Mouse (Mus musculus) liver, embryonic 13.5 days (tissue): ENCODE results near the gene Alyref2. TPM values are rescaled to one million over a fixed set of nuclear protein-coding genes. Genes with fewer than 3 reads are reported as not detected.

Source experiments
- ATAC-seq: fragments of 200-750 bp; cut with Nextera tagmentation; 2 replicates; pipeline ENCODE4 v1.8.0; 2017; ENCODE audit warnings: low read depth, mild to moderate bottlenecking, moderate number of reproducible peaks, moderate library complexity
- DNase-seq: peaks from one replicate; pipeline ENCODE4 v3.0.0; 2022
- H3K27ac ChIP-seq: fragments of 300-500 bp; sonication (generic); 2 replicates; pipeline ENCODE4 v1.5.1; 2015; ENCODE audit warnings: moderate library complexity, mild to moderate bottlenecking, inconsistent platforms
- H3K27me3 ChIP-seq: fragments of 300-500 bp; sonication (generic); 2 replicates; pipeline ENCODE4 v1.6.1; 2015; ENCODE audit warnings: mild to moderate bottlenecking, inconsistent platforms
- H3K36me3 ChIP-seq: fragments of 300-500 bp; sonication (generic); 2 replicates; pipeline ENCODE4 v1.6.1; 2015; ENCODE audit warnings: mild to moderate bottlenecking, inconsistent platforms
- H3K4me1 ChIP-seq: fragments of 300-500 bp; sonication (generic); replicated peaks from 2 replicates; pipeline ENCODE4 v1.6.1; 2015; ENCODE audit warnings: inconsistent platforms
- H3K4me2 ChIP-seq: fragments of 300-500 bp; sonication (generic); 2 replicates; pipeline ENCODE4 v1.6.1; 2015; ENCODE audit warnings: inconsistent platforms, mild to moderate bottlenecking, moderate library complexity
- H3K4me3 ChIP-seq: fragments of 300-500 bp; sonication (generic); replicated peaks from 2 replicates; pipeline ENCODE4 v1.5.1; 2015; ENCODE audit warnings: mild to moderate bottlenecking, inconsistent platforms
- H3K9ac ChIP-seq: fragments of 300-500 bp; sonication (generic); 2 replicates; pipeline ENCODE4 v1.6.1; 2015; ENCODE audit warnings: mild to moderate bottlenecking, inconsistent platforms
- H3K9me3 ChIP-seq: fragments of 300-500 bp; sonication (generic); replicated peaks from 2 replicates; pipeline ENCODE4 v1.6.1; 2016; ENCODE audit warnings: inconsistent platforms
- WGBS: fragments of 180-500 bp; shearing (Covaris S2); methylation state at CpG from one replicate; pipeline ENCODE4 v1.1.7; 2015; ENCODE audit not compliant: insufficient replicate concordance; 5-methylcytosine and 5-hydroxymethylcytosine counted together
- polyA plus RNA-seq: library from polyadenylated mRNA; unstranded; fragments of >200 nt; fragmentation: Nextera tagmentation; extraction: Ambion mirVana; gene quantifications from 2 replicates; pipeline ENCODE4 v1.2.1, GENCODE M21; 2015

Gene Alyref2
- polyA plus RNA-seq, 1 experiment from 2014 or later = 3.5 TPM

GRCm38 (mm10) chr1:171535194-171535593 lies 31.9 kb downstream of the Alyref2 start, which contains the start of gene Itln1:
Gene Itln1 (minus strand): TSS chr1:171535294.
- Histone ChIP-seq H3K27ac (no peak within 1 kb of the TSS), H3K27me3 (no peaks in the 10 kb centered on the region), H3K9me3 (peaks cover 4% of the 10 kb centered on the region; the same call in 1 of the 2 replicates), H3K36me3 (no peaks in the 10 kb centered on the region), H3K4me1 (no peaks in the 10 kb centered on the region), H3K4me2 (no peak within 1 kb of the TSS), H3K9ac (no peak within 1 kb of the TSS), H3K4me3 (no peak within 1 kb of the TSS)
- WGBS = 78% methylated on average over 1 of the region's 1 CpGs
- ATAC-seq (no peak), DNase-seq (no peak)

- H3K9me3 ChIP-seq = peaks cover 4% of the 10 kb centered on the region; the same call in 1 of the 2 replicates
- ATAC-seq (no peak), DNase-seq (no peak)
- 49% methylated on average over 1 of the region's 1 CpGs for WGBS
- H3K27ac ChIP-seq = no peak overlapping the region
- H3K4me2 ChIP-seq = no peak overlapping the region
- H3K9ac ChIP-seq = no peak overlapping the region
- no peaks in the 10 kb centered on the region for H3K27me3 ChIP-seq
- no peaks in the 10 kb centered on the region for H3K4me1 ChIP-seq
- H3K36me3 ChIP-seq = no peaks in the 10 kb centered on the region
- H3K4me3 ChIP-seq = no peak overlapping the region
Measured at GRCm38 (mm10) chr1:171540694-171541093, 37.4 kb downstream of the Alyref2 start.

DNA sequence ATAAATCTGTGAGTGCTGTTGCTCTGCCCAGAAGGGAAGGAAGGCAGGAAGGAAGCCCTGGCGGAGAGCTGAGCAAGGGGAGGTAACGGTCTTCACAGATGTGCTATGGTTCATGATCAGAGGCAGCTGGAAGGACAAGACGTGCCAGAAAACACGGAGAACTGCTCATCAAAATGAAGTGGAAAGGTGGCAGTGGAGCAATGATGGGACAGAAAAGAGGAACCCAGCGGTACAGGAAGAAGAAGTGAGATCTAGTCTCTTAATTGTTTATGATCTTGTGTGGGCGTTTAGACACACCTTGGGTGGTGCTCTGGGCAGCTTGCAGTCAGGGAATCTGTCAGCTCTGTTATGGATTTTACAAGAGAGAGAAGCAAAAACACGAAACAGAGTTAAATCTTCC lies 48.0 kb downstream of the Alyref2 start:
- 32% methylated on average over 7 of the region's 7 CpGs for WGBS
- ATAC-seq = no peak
- no peak overlapping the region for H3K27ac ChIP-seq

DNA sequence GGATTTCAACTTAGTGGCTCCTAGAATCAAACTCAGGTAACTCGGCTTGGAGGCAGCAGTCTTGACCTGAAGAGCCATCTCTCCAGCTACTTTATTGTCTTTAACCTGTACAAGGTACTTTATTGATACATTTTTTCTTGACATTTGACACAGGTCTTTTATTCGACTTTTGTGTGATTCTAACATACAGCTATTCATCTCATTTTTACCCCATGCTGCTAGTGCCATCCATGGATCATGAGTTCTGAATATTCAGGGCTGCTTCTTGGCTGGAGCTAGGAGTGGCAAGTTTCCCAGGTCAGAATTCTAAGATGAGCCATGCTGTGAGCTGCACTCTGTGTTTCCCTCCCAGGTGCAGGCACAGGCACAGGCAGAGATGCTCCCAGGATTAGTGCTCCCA lies 49.0 kb downstream of the Alyref2 start:
- WGBS = 69% methylated on average over 2 of the region's 2 CpGs
- H3K27me3 ChIP-seq = no peaks in the 10 kb centered on the region
- H3K4me2 ChIP-seq = no peak overlapping the region
- H3K36me3 ChIP-seq = no peaks in the 10 kb centered on the region
- no peaks in the 10 kb centered on the region; the same call in 1 of the 2 replicates for H3K4me1 ChIP-seq
- no peaks in the 10 kb centered on the region for H3K9me3 ChIP-seq
- DNase-seq = no peak
- no peak overlapping the region for H3K4me3 ChIP-seq
- H3K9ac ChIP-seq = no peak overlapping the region
- no peak overlapping the region for H3K27ac ChIP-seq
- no peak for ATAC-seq

More for the DNA sequence above, 48.0 kb downstream of the Alyref2 start:
- no peaks in the 10 kb centered on the region for H3K36me3 ChIP-seq
- no peaks in the 10 kb centered on the region; the same call in 1 of the 2 replicates for H3K4me1 ChIP-seq
- no peak overlapping the region for H3K4me3 ChIP-seq
- no peak overlapping the region for H3K9ac ChIP-seq
- H3K9me3 ChIP-seq = no peaks in the 10 kb centered on the region
- no peak overlapping the region for H3K4me2 ChIP-seq
- DNase-seq = no peak
- no peaks in the 10 kb centered on the region for H3K27me3 ChIP-seq

GRCm38 (mm10) chr1:171553359-171554341 lies 50.4 kb downstream of the Alyref2 start:
- 69% methylated on average over 11 of the region's 11 CpGs for WGBS
- ATAC-seq = no peak

More at GRCm38 (mm10) chr1:171553359-171554341, 50.4 kb downstream of the Alyref2 start:
- no peak overlapping the region for H3K4me3 ChIP-seq
- no peak for DNase-seq
- no peaks in the 10 kb centered on the region for H3K9me3 ChIP-seq
- no peak overlapping the region for H3K4me2 ChIP-seq
- H3K27ac ChIP-seq = no peak overlapping the region
- no peaks in the 10 kb centered on the region for H3K27me3 ChIP-seq
- no peaks in the 10 kb centered on the region for H3K36me3 ChIP-seq
- no peak overlapping the region for H3K9ac ChIP-seq
- H3K4me1 ChIP-seq = no peaks in the 10 kb centered on the region; the same call in 1 of the 2 replicates

Other genes with a start within 250 kb of the Alyref2 start
- gene B4galt3, start 233.2 kb upstream of the Alyref2 start, polyA plus RNA-seq = 24.9 and 26.5 TPM in 2 replicates
- 174 and 175 TPM in 2 replicates for gene Ppox, start 222.3 kb upstream of the Alyref2 start, polyA plus RNA-seq
- gene Usp21, start 215.5 kb upstream of the Alyref2 start, polyA plus RNA-seq = 25.8 and 26.7 TPM in 2 replicates
- 53.3 and 57.1 TPM in 2 replicates for gene Ufc1, start 208.5 kb upstream of the Alyref2 start, polyA plus RNA-seq
- 20.3 and 22.7 TPM in 2 replicates for gene Dedd, start 174.3 kb upstream of the Alyref2 start, polyA plus RNA-seq
- 24.1 and 29.1 TPM in 2 replicates for gene Nit1, start 157.8 kb upstream of the Alyref2 start, polyA plus RNA-seq
- 60.9 and 66.8 TPM in 2 replicates for gene Pfdn2, start 157.8 kb upstream of the Alyref2 start, polyA plus RNA-seq
- 0.13 and 0.18 TPM in 2 replicates for gene Klhdc9, start 142.7 kb upstream of the Alyref2 start, polyA plus RNA-seq
- gene Nectin4, start 133.4 kb upstream of the Alyref2 start, polyA plus RNA-seq = 0.08 and 0.14 TPM in 2 replicates
- 3.3 and 3.8 TPM in 2 replicates for gene Arhgap30, start 114.5 kb upstream of the Alyref2 start, polyA plus RNA-seq
- gene Usf1, start 92.2 kb upstream of the Alyref2 start, polyA plus RNA-seq = 20.9 and 25.3 TPM in 2 replicates
- 1.3 and 1.6 TPM in 2 replicates for gene Tstd1, start 84.6 kb upstream of the Alyref2 start, polyA plus RNA-seq
- gene F11r, start 65.9 kb upstream of the Alyref2 start, polyA plus RNA-seq = 20.6 and 24.3 TPM in 2 replicates
- not detected in 2 replicates for gene Itln1, start 31.8 kb downstream of the Alyref2 start, polyA plus RNA-seq
- 0.37 and 0.46 TPM in 2 replicates for gene Cd244a, start 55.7 kb downstream of the Alyref2 start, polyA plus RNA-seq
- gene Ly9, start 103.9 kb downstream of the Alyref2 start, polyA plus RNA-seq = 0.95 and 1.4 TPM in 2 replicates
- not detected in 2 replicates for gene Slamf7, start 149.6 kb downstream of the Alyref2 start, polyA plus RNA-seq
- gene Cd48, start 178.5 kb downstream of the Alyref2 start, polyA plus RNA-seq = 10.3 and 11.2 TPM in 2 replicates